Mouse (Mus musculus) CH12.LX (cell line): ENCODE results near the gene Pkp1. TPM values are rescaled to one million over a fixed set of nuclear protein-coding genes. Genes with fewer than 3 reads are reported as not detected.

Source experiments
- DNase-seq: peaks from one replicate; pipeline ENCODE4 v3.0.0-alpha.2; 2013; ENCODE audit errors: extremely low read depth
- H3K27ac ChIP-seq: 2 replicates; pipeline ENCODE4 v1.5.1; 2012; ENCODE audit warnings: low read depth, mild to moderate bottlenecking, control low read depth, moderate library complexity; ENCODE audit not compliant: insufficient read depth
- H3K27me3 ChIP-seq: replicated peaks from 2 replicates; pipeline ENCODE3; 2012; ENCODE audit warnings: inconsistent platforms
- H3K36me3 ChIP-seq, 2 experiments: replicated peaks in 1 of 2; 2 replicates each; pipeline versions ENCODE3 to v1.6.1; 2012; ENCODE audit warnings: inconsistent platforms in 1 of 2, low read length in 1 of 2, mild to moderate bottlenecking in 1 of 2, mixed read lengths in 1 of 2, moderate library complexity in 1 of 2; ENCODE audit not compliant: control insufficient read depth in 1 of 2, insufficient read depth in 1 of 2
- H3K4me1 ChIP-seq, 2 experiments: 2 replicates each; pipeline ENCODE4 v1.6.1; 2012; ENCODE audit warnings: inconsistent platforms in 1 of 2, moderate library complexity in 1 of 2; ENCODE audit not compliant: insufficient read depth in 2 of 2, control insufficient read depth in 1 of 2
- H3K4me2 ChIP-seq: 2 replicates; pipeline ENCODE4 v1.6.1; 2012; ENCODE audit warnings: low read depth, mild to moderate bottlenecking, control low read depth; ENCODE audit not compliant: poor library complexity, insufficient read depth, severe bottlenecking
- H3K4me3 ChIP-seq, 3 experiments: fragments of 150-350 bp in 1 of 3; sonication (generic) in 1 of 3; replicated peaks in 1 of 3; 2 replicates each; pipeline versions ENCODE3 to v1.5.1; 2011 to 2012; ENCODE audit warnings: low read depth in 2 of 3, low read length in 2 of 3, mild to moderate bottlenecking in 2 of 3, moderate library complexity in 2 of 3, control low read depth in 1 of 3, improper control_type of control experiment in 1 of 3, inconsistent platforms in 1 of 3, mixed read lengths in 1 of 3; ENCODE audit not compliant: poor library complexity in 1 of 3
- H3K79me2 ChIP-seq: replicated peaks from 2 replicates; pipeline ENCODE4 v1.6.1; 2012; ENCODE audit warnings: mild to moderate bottlenecking, moderate library complexity; ENCODE audit not compliant: control insufficient read depth, poor library complexity, insufficient read depth, severe bottlenecking; ENCODE audit errors: extremely low read depth
- H3K9ac ChIP-seq: 2 replicates; pipeline ENCODE4 v1.6.1; 2012; ENCODE audit warnings: low read depth, mild to moderate bottlenecking, control low read depth, moderate library complexity; ENCODE audit not compliant: insufficient read depth
- H3K9me3 ChIP-seq: replicated peaks from 2 replicates; pipeline ENCODE3; 2012; ENCODE audit warnings: low read length, inconsistent platforms, mixed read lengths
- BHLHE40 ChIP-seq: IDR thresholded peaks from 2 replicates; pipeline ENCODE4 v1.6.1; 2011; ENCODE audit warnings: mild to moderate bottlenecking, low read depth, low read length, improper control_type of control experiment
- E2F4 ChIP-seq: IDR thresholded peaks from 2 replicates; pipeline ENCODE4 v1.6.1; 2011; ENCODE audit warnings: low read depth, low read length, improper control_type of control experiment; ENCODE audit not compliant: insufficient replicate concordance
- ELF1 ChIP-seq: IDR thresholded peaks from 2 replicates; pipeline ENCODE4 v1.6.1; 2014; ENCODE audit warnings: low read depth, mild to moderate bottlenecking, inconsistent platforms, low read length, improper control_type of control experiment
- ETS1 ChIP-seq: conservative IDR thresholded peaks from 2 replicates; pipeline ENCODE4 v1.6.1; 2012; ENCODE audit warnings: low read depth, mild to moderate bottlenecking, inconsistent platforms, low read length, improper control_type of control experiment, moderate library complexity
- IRF4 ChIP-seq: IDR thresholded peaks from 2 replicates; pipeline ENCODE4 v1.6.1; 2014; ENCODE audit warnings: low read depth, mild to moderate bottlenecking, inconsistent platforms, low read length, improper control_type of control experiment
- JUND ChIP-seq: conservative IDR thresholded peaks from 2 replicates; pipeline ENCODE4 v1.6.1; 2011; ENCODE audit warnings: low read depth, low read length, improper control_type of control experiment
- MYC ChIP-seq: IDR thresholded peaks from 2 replicates; pipeline ENCODE4 v1.6.1; 2011; ENCODE audit warnings: low read depth, mild to moderate bottlenecking, improper control_type of control experiment, low read length
- NELFE ChIP-seq: IDR thresholded peaks from 2 replicates; pipeline ENCODE4 v1.6.1; 2011; ENCODE audit warnings: low read depth, low read length, improper control_type of control experiment
- POLR2A ChIP-seq: IDR thresholded peaks from 2 replicates; pipeline ENCODE4 v1.6.1; 2011; ENCODE audit warnings: low read depth, mild to moderate bottlenecking, improper control_type of control experiment, low read length
- RAD21 ChIP-seq: IDR thresholded peaks from 2 replicates; pipeline ENCODE4 v1.6.1; 2011; ENCODE audit warnings: low read depth, mild to moderate bottlenecking, low read length, improper control_type of control experiment, moderate library complexity
- RCOR1 ChIP-seq: conservative IDR thresholded peaks from 2 replicates; pipeline ENCODE4 v1.6.1; 2012; ENCODE audit warnings: low read depth, mild to moderate bottlenecking, inconsistent platforms, low read length, improper control_type of control experiment
- SMC3 ChIP-seq: IDR thresholded peaks from 2 replicates; pipeline ENCODE4 v1.6.1; 2011; ENCODE audit warnings: low read depth, low read length, improper control_type of control experiment
- TBP ChIP-seq: conservative IDR thresholded peaks from 2 replicates; pipeline ENCODE4 v1.6.1; 2011; ENCODE audit warnings: low read depth, low read length, improper control_type of control experiment
- TCF12 ChIP-seq: IDR thresholded peaks from 2 replicates; pipeline ENCODE4 v1.6.1; 2014; ENCODE audit warnings: low read depth, mild to moderate bottlenecking, inconsistent platforms, low read length, improper control_type of control experiment
- USF1 ChIP-seq: IDR thresholded peaks from 2 replicates; pipeline ENCODE4 v1.6.1; 2014; ENCODE audit warnings: low read depth, mild to moderate bottlenecking, inconsistent platforms, low read length, improper control_type of control experiment
- USF2 ChIP-seq: conservative IDR thresholded peaks from 2 replicates; pipeline ENCODE4 v1.6.1; 2011; ENCODE audit warnings: low read depth, low read length, improper control_type of control experiment
- ZKSCAN1 ChIP-seq: IDR thresholded peaks from 2 replicates; pipeline ENCODE4 v1.6.1; 2012; ENCODE audit warnings: low read depth, inconsistent platforms, low read length, improper control_type of control experiment, borderline replicate concordance
- ZMIZ1 ChIP-seq: IDR thresholded peaks from 2 replicates; pipeline ENCODE4 v1.6.1; 2012; ENCODE audit warnings: low read depth, mild to moderate bottlenecking, inconsistent platforms, low read length, improper control_type of control experiment
- dilution Hi-C: fragments of 300-500 bp; cut with MboI; formaldehyde crosslinking; loops from 2 replicates; pipeline ENCODE4 v1.14.3; 2020; ENCODE audit warnings: low sequenced_read_pairs; ENCODE audit not compliant: extremely low pct_unique_long_range_greater_than_20kb, extremely low pct_ligation_motif_present
- in situ Hi-C: fragments of 300-500 bp; cut with MboI; formaldehyde crosslinking; loops from 3 replicates; pipeline ENCODE4 v1.14.3; 2019; ENCODE audit warnings: low sequenced_read_pairs, low pct_ligation_motif_present, low pct_unique_long_range_greater_than_20kb, mixed read lengths
- polyA plus RNA-seq: library from polyadenylated mRNA; unstranded; fragments of >175 nt; gene quantifications from 2 replicates; pipeline ENCODE4 v1.2.1, GENCODE M21; 2012; ENCODE audit warnings: low read depth; ENCODE audit not compliant: insufficient read length
- total RNA-seq, 2 experiments: library from RNA; depleted of rRNA; stranded (reverse); fragments of 300-350 nt in 1 of 2; fragments of >200 nt in 1 of 2; gene quantifications; 2 replicates each; pipeline ENCODE4 v1.2.3; 2012 to 2014

Gene Pkp1
- total RNA-seq (2012; rRNA removed) (not detected in 2 replicates), total RNA-seq (2014; rRNA removed) (not detected in 2 replicates), polyA plus RNA-seq (not detected in 2 replicates)

GRCm38 (mm10) chr1:135918644-135919407, at the start of gene Pkp1:
Pkp1 (minus strand) TSS chr1:135919207.
- no peak within 1 kb of the TSS for H3K4me2 ChIP-seq
- H3K27ac ChIP-seq, result no peak within 1 kb of the TSS
- peaks cover 64% of the 10 kb centered on the region for H3K27me3 ChIP-seq
- peaks cover 2 to 16% of the 10 kb centered on the region in 2 experiments; a peak in 3 of 4 replicates for H3K4me1 ChIP-seq
- DNase-seq, result no peak
- no peaks in the 10 kb centered on the region for H3K36me3 ChIP-seq
- H3K9ac ChIP-seq, result no peak within 1 kb of the TSS
- TF ChIP-seq IRF4 (no peak), NELFE (no peak), SMC3 (no peak), ELF1 (no peak), ZKSCAN1 (no peak), RCOR1 (no peak), JUND (no peak), E2F4 (no peak), ZMIZ1 (no peak), RAD21 (no peak), USF1 (no peak), TBP (no peak), TCF12 (no peak), BHLHE40 (no peak), POLR2A (no peak), ETS1 (no peak)
- TF ChIP-seq, all 38 proteins: peak for 0
- Histone ChIP-seq H3K4me3 (no peak within 1 kb of the TSS), H3K79me2 (no peaks in the 10 kb centered on the region), H3K9me3 (peaks cover 3% of the 10 kb centered on the region)
- dilution Hi-C loops, result no loop called here
- in situ Hi-C loops, result no loop called here

GRCm38 (mm10) chr1:135967739-135968138, 48.7 kb upstream of the Pkp1 start:
- TF ChIP-seq USF2, result no peak
- TF ChIP-seq MYC, result no peak
- DNase-seq, result no peak
- H3K36me3 ChIP-seq, result no peaks in the 10 kb centered on the region
- no peaks in the 10 kb centered on the region for H3K79me2 ChIP-seq
- no peaks in the 10 kb centered on the region for H3K4me1 ChIP-seq
- H3K9ac ChIP-seq, result no peak overlapping the region
- no peak overlapping the region for H3K4me2 ChIP-seq
- no peaks in the 10 kb centered on the region for H3K9me3 ChIP-seq
- in situ Hi-C loops, result loop anchor here (10.0 kb wide), 1 partner anchor 77 kb away; no protein-coding TSS in a partner anchor
- no peak overlapping the region for H3K27ac ChIP-seq
- H3K4me3 ChIP-seq, result no peak overlapping the region
- peaks cover 100% of the 10 kb centered on the region for H3K27me3 ChIP-seq
- dilution Hi-C loops, result no loop called here
